Mouse (Mus musculus): ENCODE data around the gene Pi4k2a.
"Not testable (repeated sequence)": the region's sequence is repeated elsewhere in the genome, so short reads cannot be mapped to it uniquely, and the experiment has no call there.

Pi4k2a gene

DNA sequence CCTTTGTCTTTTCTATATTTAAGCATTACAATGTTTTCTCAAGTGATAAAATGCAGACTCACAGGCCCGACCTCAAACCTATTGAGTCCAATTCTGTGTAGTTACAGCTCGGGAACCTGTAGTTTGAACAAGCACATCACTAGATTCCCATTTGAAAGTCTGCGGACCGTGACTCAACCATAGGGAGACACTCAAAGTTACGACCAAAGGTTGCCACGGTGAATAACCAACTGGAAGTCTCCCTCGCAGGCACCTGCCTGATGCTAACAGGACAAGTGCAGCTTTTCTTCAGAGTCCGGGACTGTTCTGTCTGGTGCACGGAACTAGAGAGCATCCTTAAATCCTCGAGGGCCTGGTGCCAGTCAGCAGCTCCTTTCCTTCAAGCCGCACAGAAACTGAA, 9.8 kb upstream of the Pi4k2a start:
- DNase-seq (ENCODE audit: low spot score in 2 of 2) = no peak

DNA sequence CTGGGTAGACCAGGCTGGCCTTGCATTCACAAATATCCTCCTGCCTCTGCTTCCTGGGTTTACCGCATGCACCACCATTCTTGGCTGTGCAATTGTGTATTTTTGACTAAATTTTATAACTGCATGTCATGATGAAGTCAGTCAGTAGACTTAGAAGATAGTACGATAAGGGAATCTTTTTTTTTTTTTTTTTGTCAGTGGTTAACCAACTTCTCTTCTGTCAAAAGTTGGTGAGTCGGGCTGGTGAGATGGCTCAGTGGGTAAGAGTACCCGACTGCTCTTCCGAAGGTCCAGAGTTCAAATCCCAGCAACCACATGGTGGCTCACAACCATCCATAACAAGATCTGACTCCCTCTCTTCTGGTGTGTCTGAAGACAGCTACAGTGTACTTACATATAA, 8.7 kb upstream of the Pi4k2a start:
- DNase-seq (ENCODE audit: low spot score in 2 of 2) = not testable (repeated sequence)

DNA sequence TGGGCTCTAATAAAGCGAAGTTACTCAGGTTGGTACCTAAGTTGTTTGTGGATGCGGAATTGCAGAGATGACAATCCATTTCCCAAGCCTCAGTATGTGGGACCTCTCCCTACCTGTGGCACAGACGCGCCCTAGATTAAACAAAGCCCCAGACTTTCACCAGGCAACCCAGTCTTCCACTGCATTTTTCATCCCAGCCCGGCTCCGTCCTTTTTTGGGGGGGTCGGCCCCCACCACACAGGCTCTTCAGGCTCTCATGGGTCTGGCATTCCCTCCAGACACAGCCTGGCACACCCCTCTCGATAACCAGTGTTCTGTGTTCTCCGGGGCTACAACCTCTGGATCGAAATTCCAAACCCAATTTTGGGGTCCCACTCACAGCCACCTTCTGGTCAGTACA, 4.6 kb upstream of the Pi4k2a start:
- DNase-seq (ENCODE audit: low spot score in 2 of 2) = no peak

DNA sequence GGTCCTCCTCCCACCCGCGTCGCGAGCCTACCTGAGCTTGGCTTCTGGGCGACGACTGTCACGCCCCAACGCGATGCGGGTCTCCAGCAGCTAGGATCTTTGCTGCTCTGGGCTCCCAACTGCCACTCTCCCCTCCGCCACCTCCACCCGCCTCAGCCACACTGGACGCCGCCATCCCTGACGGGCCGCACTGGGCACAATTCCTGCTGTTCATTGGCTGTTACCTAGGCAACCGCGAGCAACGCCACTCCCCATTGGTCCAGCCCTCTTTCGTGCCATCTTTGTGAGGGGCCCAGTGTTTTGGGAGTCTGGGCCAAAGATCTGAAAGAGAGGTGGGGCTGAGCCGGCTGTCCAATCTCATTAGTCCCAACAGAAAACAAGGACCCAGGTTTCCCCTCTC, 4.1 kb upstream of the Pi4k2a start, which contains the start of gene Morn4:
Morn4 (minus strand) TSS at position 192 of the 400 bp plus-strand sequence.
- DNase-seq (ENCODE audit: low spot score in 2 of 2) = peak; percentile 95

DNA sequence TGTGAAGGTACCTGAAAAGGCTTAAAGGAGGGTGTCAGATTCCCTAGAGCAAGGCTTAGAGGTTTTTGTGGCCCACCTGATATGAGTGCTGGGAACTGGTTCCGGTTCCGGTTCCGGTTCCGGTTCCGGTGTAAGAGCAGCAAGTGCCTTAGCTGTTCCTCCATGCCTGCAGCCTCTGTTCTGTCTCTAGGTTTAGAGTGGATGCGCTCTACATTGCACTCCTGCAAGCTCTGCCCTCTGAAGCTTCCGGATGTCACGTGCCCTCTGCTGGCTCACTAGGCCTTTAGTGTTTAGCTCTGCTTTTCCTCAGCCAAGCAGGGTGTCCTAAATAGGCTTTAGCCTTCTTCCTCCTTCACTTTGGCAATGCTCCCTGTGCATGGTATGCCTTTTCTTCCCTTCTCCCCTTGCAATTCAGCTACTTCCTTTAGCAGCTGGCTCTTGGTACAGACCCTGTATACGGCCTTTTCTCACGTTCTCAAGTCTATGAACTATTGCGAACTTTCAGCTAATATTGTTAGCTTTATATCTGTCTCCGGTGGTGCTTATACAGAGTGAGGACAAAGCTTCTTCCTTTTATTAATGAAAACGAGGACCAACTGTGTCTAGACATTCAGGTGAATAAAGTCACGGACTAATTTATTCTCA, 1.0 kb upstream of the Pi4k2a start:
- peak; percentile 43 for DNase-seq (ENCODE audit: low spot score in 2 of 2)

DNA sequence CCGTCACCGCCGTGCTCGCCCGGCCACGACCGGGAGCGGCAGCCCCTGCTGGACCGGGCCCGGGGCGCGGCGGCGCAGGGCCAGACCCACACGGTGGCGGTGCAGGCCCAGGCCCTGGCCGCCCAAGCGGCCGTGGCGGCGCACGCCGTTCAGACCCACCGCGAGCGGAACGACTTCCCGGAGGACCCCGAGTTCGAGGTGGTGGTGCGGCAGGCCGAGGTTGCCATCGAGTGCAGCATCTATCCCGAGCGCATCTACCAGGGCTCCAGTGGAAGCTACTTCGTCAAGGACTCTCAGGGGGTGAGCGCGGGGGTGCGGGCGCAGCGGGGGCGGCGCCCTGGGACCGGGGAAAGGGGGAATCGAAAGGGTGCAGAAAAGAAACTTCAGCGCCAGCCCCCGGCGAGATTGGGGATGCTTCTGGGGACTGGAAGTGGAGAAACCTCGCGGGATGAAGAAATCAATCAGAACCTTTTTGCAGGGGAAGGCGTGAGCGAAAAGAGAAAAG, 419 bp downstream of the Pi4k2a start:
- DNase-seq (ENCODE audit: low spot score in 2 of 2) = peak in 1 of 2 experiments; percentile 13

DNA sequence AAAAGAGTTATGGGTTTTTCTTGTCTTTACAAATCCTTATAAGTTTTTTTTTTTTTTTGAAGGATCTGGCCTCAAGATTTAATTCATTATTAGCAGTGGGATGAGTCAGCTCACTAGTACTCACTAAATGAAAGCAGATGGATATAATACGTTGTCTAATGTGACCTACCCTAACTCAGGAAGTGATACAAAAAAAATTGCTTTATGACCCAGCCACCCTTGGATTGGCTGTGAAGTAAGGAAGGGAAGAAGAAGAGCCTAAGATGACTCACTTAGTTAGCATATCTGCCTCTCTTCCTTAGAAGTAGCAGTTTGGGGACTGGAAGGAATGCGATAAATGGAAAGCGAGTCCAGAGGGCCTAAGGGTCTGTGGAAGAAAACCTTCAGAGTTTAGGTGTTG, 9.1 kb downstream of the Pi4k2a start:
- DNase-seq (ENCODE audit: low spot score in 2 of 2) = no peak

DNA sequence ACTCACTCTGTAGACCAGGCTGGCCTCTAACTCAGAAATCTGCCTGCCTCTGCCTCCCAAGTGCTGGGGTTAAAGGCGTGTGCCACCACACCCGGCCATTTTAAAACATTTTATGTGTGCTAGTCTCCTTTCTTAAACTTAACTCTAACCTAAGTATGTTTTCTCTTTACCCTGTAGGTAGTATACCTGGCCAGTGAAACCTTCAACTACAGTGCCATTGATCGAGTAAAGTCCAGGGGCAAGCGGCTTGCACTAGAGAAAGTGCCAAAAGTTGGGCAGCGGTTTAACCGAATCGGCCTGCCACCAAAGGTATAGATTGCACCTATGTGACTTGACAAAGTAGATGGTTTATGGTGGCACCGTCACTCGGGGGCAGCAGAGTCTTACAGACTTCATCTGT, 14.4 kb downstream of the Pi4k2a start:
- DNase-seq (ENCODE audit: low spot score in 2 of 2) = no peak

DNA sequence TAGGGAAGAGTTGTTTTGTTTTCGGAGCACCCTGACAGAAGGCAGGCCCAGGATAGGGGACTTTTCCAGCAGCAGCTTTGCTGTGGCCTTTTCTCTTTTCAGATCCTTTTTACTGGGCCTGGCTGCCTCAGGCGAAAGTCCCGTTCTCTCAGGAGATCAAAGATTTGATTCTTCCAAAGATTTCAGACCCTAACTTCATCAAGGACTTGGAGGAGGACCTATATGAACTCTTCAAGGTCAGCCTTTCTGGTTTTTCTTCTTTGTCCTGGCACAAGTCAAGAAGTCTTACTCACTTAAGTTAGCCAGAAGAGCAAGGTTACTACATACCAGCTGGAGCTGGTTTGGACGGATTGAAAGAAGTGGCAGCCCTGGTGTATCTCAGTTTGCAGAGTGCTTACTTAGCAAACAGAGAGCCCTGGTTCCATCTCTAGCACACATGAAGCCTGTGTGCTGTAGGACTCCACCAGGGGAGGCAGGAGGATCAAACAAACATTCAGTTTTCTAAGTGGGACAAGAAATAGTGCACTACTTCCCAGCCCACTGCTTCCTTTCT, 25.6 kb downstream of the Pi4k2a start:
- no peak for DNase-seq (ENCODE audit: low spot score in 2 of 2)

DNA sequence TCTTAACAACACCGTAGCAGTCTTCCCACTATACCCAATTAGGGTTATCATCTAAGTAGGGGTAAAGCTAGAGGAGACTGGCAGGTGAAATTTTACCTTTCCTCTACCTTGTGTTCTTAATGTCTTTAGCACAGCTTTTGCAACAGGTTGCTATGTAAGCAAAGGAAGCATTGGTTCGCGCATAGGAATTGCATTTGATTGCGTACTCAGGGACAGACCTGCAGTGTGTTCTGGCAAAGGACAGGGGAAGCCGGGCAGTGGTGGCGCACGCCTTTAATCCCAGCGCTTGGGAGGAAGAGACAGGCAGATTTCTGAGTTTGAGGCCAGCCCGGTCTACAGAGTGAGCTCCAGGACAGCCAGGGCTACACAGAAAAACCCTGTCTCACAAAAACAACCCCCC, 27.9 kb downstream of the Pi4k2a start:
- no peak for DNase-seq (ENCODE audit: low spot score in 2 of 2)

DNA sequence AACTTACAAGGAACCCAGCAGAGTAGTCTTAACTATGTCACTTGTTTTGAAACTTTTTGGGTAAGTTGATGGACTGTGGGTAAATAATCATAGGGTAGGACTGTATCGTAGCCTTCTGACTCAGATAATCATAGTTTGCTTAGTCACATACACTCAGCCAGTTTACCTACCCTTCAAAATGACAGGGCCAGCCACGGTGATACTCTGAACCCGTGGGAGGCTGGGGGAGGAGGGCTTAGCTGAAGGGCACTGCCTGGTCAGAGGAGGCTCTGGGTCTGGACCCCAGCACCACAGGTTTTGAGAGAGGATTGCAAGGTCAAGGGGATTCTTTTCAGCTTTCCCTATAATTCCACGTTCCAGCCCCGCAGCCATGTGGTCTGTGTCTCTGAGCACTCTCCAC, 28.3 kb downstream of the Pi4k2a start:
- DNase-seq (ENCODE audit: low spot score in 2 of 2) = no peak

DNA sequence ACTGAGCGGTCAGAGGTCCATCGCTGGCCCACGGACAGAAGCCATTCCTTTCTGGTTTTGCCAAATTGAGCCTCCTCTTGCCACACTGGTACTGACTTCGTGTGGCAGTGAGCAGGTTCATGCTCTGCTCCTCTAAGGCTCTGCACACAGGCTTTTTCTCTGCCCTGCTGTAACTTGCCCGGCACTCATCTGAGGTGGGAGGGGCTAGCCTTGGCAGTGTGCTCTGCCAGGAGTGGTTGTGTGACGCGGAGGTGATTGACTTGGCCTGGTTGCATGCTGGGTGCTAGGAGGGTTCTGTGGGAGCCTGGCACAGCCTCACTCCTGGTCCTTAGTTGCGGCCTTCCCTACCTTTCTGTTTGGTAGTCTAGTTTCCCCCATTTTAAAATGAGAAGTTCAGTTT, 30.2 kb downstream of the Pi4k2a start:
- no peak for DNase-seq (ENCODE audit: low spot score in 2 of 2)

DNA sequence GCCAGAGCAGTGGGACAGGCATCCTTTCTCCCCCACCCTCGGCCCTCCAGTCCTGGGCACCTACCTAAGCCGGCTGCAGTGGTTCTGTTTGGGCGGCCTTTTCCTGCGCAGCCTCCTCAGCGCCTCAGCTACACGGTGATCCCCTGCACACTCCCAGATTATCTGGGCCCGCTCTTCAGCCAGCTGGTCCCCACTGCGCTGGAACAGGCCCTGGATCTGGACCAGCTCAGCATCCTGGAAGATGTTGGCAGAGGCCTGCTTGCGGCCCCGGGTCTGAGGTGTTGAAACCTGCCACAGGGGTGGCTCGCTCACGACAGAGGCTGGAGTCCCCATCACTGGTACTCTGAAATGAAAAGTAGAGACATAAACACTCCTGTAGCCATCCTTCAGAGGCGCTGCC, 34.4 kb downstream of the Pi4k2a start:
- peak in 1 of 2 experiments; percentile 16 for DNase-seq (ENCODE audit: low spot score in 2 of 2)

DNA sequence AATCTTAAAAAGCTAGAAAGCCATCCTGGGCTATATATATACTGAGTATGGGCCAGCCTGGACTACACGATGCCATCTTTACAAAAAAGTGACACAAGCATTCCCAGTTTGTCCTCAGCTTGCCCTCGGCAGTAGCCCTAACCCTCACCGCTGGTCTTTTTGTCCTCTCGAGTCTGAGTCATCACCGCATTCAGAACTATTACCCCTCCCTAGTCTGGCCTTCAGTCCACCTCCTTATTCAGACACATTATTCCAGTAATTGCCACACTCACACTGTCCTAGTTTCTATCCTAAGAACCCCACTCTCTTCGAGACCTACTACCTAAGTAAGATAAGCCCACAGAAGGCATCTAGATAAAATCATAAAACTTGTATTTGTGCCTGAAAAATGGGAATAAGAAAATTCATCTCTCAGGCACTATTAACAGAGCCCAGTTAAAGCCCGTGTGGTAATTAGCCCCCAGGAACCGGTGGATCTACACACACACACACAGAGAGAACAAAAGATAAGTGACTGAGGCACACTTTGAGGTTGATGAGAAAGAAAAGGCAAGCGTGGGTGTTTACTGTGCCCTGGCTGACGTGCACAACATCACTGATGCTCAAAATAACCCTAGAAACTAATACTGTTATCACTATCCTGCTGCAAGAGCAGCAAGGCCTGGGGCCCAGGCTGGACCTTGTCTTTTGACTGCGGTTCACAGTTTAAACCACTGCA, 35.4 kb downstream of the Pi4k2a start:
- DNase-seq (ENCODE audit: low spot score in 2 of 2) = no peak

DNA sequence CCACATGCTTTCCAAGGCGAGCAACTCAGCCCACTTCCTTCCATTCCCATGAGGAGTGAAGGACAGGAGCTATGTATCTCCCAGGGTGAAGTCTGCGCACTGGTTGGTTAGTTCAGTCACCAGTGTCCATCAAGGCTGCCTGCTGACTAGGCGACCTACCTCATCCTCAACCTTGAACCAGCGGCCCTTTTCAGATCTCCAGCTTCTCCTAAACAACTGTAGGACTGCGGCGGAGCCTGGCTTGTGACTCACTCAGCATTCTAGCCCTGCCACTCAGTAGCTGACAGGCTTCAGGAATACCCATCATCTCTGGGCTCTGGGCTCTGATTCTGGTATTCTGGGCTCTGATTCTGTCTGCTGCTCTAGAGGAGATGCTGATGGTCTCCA, 35.9 kb downstream of the Pi4k2a start:
- peak in 1 of 2 experiments; percentile 36 for DNase-seq (ENCODE audit: low spot score in 2 of 2)

DNA sequence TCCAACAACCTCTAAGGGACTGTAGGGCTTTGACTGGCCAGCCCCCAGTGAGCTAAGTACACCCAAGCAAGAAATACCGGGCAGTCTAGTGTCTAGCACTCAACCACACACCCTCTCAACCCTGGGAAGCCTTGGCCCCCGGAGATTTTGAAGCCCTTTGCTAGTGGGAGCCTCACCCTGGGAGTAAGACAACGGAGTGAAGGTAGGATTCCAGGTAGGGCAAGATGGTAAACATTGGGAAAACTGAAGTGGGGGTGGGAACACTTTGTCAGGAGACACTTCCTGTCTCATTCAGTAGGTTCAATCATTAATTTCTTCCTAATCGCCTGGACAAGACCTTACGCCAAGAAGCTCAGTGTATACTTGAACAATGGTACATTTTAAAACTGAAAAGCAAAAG, 36.8 kb downstream of the Pi4k2a start:
- no peak for DNase-seq (ENCODE audit: low spot score in 2 of 2)

DNA sequence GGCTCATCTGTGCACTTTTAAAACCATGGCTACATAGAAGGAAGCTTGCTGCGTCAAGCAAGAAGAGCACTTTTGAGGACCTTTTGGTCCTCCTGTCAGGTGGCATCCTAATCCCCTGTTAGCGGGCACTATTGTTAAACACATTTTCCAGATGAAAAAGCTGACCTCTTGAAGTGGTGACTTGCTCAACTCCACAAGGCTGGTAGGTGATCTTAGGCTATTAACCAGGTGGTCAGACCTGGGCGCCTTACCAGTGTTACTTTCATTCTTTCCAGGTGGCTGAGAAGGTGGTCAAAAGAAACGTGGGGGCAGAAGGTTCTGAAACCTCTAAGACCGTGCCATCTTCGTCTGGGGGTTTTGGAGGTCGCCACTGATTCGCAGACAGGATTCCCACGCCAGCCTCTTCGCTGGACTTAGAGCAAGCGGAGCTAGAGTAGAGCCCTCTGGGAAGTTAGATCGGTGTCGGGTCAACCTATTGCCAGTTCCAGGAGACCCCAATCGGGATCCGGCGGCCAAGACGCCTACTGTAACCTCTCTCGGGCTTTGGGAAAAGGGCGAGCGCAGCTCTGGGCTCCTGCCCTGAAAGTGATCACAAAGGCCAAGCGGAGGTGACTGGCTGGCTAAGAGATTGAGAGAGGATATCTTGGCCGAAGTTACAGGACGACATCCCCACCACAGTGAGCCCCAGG, 37.9 kb downstream of the Pi4k2a start:
- DNase-seq (ENCODE audit: low spot score in 2 of 2) = no peak

DNA sequence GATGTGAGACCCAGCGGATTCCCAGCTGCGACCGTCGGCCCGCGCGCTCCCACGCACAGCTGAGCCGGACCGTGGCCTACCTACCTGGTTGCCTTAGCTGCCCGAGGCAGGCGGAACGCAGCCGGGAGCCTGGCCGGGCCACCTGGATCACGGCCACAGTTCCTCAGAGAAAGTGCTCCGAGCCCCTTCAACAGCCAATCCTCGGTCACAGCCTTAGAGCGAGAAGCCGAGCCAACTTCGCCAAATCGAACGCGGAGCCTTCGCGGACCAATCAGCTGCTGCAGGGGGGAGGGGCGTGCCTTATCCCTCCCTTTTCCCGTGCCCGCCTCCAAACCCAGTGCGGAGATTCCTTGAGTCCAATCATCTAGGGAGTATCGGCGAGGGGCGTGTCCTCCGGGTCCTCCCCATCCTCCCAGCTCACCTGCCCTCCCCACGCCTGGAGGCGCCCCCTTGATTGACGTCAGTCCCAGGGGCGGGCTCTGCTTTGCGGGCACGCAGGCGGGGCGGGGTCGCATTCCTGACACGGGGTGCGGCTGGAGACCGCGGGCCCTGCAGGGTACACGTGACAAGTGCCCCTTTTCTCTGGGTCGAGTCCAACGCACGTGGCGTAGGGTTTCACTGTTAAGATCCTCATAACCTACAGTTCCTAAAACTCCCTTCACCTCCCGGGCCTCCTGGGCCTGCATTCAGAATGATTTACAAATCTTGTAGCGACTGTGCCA, 38.7 kb downstream of the Pi4k2a start, which contains the start of gene Avpi1:
Avpi1 (minus strand) TSS at position 273 of the 722 bp plus-strand sequence.
- DNase-seq (ENCODE audit: low spot score in 2 of 2) = peak; percentile 98

DNA sequence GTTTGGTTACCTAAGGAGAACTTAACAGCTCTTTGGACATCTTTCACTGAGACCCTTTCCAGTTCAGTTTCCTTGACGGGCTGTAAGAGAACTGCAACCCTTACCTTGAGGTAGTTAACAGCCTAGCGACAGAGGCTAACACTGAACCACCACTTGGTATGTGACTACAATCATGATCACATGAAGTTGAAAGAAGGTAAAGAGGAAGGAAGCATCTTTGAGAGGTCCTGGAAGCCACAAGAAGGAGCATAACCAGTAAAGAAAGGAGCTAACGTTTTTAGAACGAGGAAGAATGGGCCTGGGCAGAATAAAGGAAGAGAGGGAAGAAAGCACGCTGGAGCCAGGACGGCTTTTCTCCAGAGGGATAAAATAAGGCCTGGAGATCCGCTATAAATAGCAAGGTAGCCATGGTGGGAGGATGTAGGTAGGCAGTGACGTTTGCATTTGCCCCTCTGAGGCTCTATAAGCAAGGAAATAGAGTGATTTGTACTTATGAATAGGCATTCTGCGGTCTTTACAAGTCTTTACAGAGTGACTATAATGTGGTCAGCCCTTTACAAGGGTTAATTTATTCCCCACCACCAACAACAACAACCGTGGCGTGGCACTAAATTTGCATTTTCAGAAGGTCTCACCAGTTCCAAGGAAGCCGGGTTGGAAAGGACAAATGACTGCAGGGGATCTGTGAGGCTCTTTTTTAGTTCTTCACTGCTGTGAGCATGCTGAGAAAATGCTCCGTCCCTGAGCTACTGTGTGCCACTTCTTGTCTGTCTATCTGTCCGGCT, 39.4 kb downstream of the Pi4k2a start:
- DNase-seq (ENCODE audit: low spot score in 2 of 2) = peak in 1 of 2 experiments; percentile 50

DNA sequence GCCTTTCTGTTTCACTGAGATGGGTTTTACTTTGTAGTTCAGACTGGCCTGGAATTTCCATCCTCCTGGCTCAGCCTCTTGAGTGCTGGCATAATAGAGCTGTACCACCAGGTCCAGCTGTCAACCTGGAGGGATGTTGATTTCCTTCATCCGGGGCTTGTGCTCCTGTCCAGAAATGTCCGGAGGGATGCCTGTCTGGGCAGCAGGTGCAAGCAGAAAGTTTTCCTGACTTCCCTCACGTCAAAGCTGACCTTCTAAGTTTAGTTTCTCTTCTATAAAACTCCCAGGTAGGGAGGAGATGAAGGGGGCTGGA, 40.0 kb downstream of the Pi4k2a start:
- DNase-seq (ENCODE audit: low spot score in 2 of 2) = no peak

DNA sequence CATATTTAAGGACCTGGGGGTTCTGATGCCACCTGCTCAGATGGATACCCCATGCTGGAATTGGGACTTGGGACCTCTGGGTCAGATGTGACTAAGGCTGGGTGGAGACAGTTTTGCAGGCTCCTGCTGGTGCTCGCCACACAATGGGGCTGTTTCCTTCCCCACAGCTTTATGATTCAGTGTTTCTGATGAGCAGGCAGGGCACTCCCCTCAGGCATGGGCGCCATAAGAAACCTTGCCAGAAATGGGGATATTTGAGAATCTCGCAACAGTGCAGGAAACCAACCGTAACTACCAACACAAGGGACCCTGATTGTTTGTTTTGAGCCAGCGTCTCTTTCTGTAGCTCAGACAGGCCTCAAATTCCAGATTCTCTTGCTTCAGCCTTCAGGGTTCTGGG, 40.8 kb downstream of the Pi4k2a start:
- peak in 1 of 2 experiments; percentile 23 for DNase-seq (ENCODE audit: low spot score in 2 of 2)
